Mouse (Mus musculus) kidney, postnatal 0 days (tissue): ENCODE results near the gene Fam193a. TPM values are rescaled to one million over a fixed set of nuclear protein-coding genes. Genes with fewer than 3 reads are reported as not detected.
A peak's percentile ranks its signal among the peaks of the same experiment; 100 is the strongest.

Experiments
- ATAC-seq: fragments of 200-750 bp; cut with Nextera tagmentation; replicated peaks from 2 replicates; pipeline ENCODE4 v1.8.0; 2017; ENCODE audit warnings: low read depth, moderate number of reproducible peaks, moderate TSS enrichment, moderate library complexity; ENCODE audit not compliant: low FRiP score
- DNase-seq: peaks from one replicate; pipeline ENCODE4 v3.0.0-alpha.2; 2016; ENCODE audit warnings: low spot score
- H3K27ac ChIP-seq: fragments of 300-500 bp; sonication (generic); 2 replicates; pipeline ENCODE4 v1.5.1; 2014; ENCODE audit warnings: mild to moderate bottlenecking
- H3K27me3 ChIP-seq: fragments of 300-500 bp; sonication (generic); 2 replicates; pipeline ENCODE4 v1.6.1; 2014; ENCODE audit warnings: low read length, mixed read lengths; ENCODE audit not compliant: insufficient read depth
- H3K36me3 ChIP-seq: fragments of 300-500 bp; sonication (generic); 2 replicates; pipeline ENCODE4 v1.6.1; 2014; ENCODE audit warnings: low read length, mixed read lengths; ENCODE audit not compliant: insufficient read depth
- H3K4me1 ChIP-seq: fragments of 300-500 bp; sonication (generic); replicated peaks from 2 replicates; pipeline ENCODE4 v1.6.1; 2014; ENCODE audit warnings: antibody characterized with exemption, low read length, mixed read lengths; ENCODE audit not compliant: insufficient read depth
- H3K4me2 ChIP-seq: fragments of 300-500 bp; sonication (generic); 2 replicates; pipeline ENCODE4 v1.6.1; 2014; ENCODE audit warnings: mild to moderate bottlenecking, low read length, moderate library complexity, mixed read lengths
- H3K4me3 ChIP-seq: fragments of 300-500 bp; sonication (generic); replicated peaks from 2 replicates; pipeline ENCODE4 v1.5.1; 2014; ENCODE audit warnings: low read depth, low read length
- H3K9ac ChIP-seq: fragments of 300-500 bp; sonication (generic); 2 replicates; pipeline ENCODE4 v1.6.1; 2014; ENCODE audit warnings: low read depth, low read length
- H3K9me3 ChIP-seq: fragments of 300-500 bp; sonication (generic); replicated peaks from 2 replicates; pipeline ENCODE4 v1.6.1; 2016; ENCODE audit warnings: low read length, inconsistent platforms, mixed read lengths
- CTCF ChIP-seq: IDR thresholded peaks from 2 replicates; pipeline ENCODE4 v1.5.1; 2016; ENCODE audit warnings: antibody characterized with exemption, low read depth, mild to moderate bottlenecking, moderate library complexity
- WGBS: fragments of 180-500 bp; shearing (Covaris S2); extraction: QIAGEN DNeasy Blood & Tissue Kit; methylation state at CpG from one replicate; pipeline ENCODE4 v1.1.7; 2014; 5-methylcytosine and 5-hydroxymethylcytosine counted together
- polyA plus RNA-seq: library from polyadenylated mRNA; unstranded; fragments of >200 nt; fragmentation: Nextera tagmentation; extraction: Ambion mirVana; gene quantifications from 2 replicates; pipeline ENCODE4 v1.2.1, GENCODE M21; 2015

Fam193a gene
- polyA plus RNA-seq, 1 experiment from 2014 or later: 6.8 TPM

GRCm38 (mm10) chr5:34334081-34334480 is 35.7 kb upstream of the Fam193a start:
- TF ChIP-seq CTCF: no peak
- H3K4me1 ChIP-seq: 0 out of 2 replicates have a peak, but pooled peaks cover 10% of the 10 kb centered on the region
- no peak overlapping the region for H3K27ac ChIP-seq
- no peak overlapping the region for H3K9ac ChIP-seq
- DNase-seq (no peak), ATAC-seq (no peak)
- WGBS: 82% methylated on average over 1 of the region's 1 CpGs
- H3K36me3 ChIP-seq: no peaks in the 10 kb centered on the region
- no peaks in the 10 kb centered on the region for H3K27me3 ChIP-seq
- no peaks in the 10 kb centered on the region; the same call in 1 of the 2 replicates for H3K9me3 ChIP-seq
- no peak overlapping the region for H3K4me2 ChIP-seq
- no peak overlapping the region for H3K4me3 ChIP-seq

DNA sequence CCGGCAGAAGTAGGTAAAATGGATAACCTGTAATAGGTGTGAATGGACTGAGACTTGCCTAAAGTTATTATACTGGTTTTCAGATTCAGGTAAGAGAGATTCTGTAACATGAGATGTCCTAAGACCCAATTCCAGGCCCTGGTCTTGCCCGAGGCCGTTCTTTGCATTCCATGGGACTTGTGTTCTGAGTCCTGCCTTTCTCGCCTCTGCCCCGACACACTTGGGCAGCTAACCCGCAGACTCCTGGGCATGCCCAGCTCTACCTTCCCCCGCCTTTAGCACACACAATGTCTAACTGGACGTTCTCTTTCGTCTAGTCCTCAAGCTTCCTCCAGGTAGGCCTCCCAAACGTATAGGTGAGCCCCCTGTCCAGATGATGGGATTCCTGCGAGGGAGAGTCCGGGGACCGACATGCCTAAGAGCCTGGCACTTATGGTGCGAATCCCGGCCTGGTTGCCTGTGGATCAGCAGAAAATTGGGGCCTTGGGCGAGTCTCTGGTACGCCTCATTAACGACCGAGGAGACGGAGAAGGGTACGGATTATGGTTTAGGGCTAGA is 34.1 kb upstream of the Fam193a start:
- peak overlapping the region; percentile 98 for H3K27ac ChIP-seq
- ATAC-seq: peak; percentile 71
- H3K4me2 ChIP-seq: peak overlapping the region; percentile 88
- 2% methylated on average over 21 of the region's 21 CpGs for WGBS
- H3K27me3 ChIP-seq: no peaks in the 10 kb centered on the region
- peak overlapping the region; percentile 98 for H3K4me3 ChIP-seq
- H3K9ac ChIP-seq: peak overlapping the region; percentile 99
- no peaks in the 10 kb centered on the region for H3K36me3 ChIP-seq
- H3K4me1 ChIP-seq: 0 out of 2 replicates have a peak, but pooled peaks cover 10% of the 10 kb centered on the region
- TF ChIP-seq CTCF: no peak
- no peaks in the 10 kb centered on the region for H3K9me3 ChIP-seq
- peak; percentile 54 for DNase-seq

GRCm38 (mm10) chr5:34336097-34336774 is 33.5 kb upstream of the Fam193a start, which contains the start of gene Rnf4:
Gene Rnf4 (plus strand): TSS chr5:34336289.
- Histone ChIP-seq H3K27ac (peak within 1 kb of the TSS; percentile 98), H3K27me3 (no peaks in the 10 kb centered on the region), H3K4me3 (peak within 1 kb of the TSS; percentile 98), H3K4me1 (0 out of 2 replicates have a peak, but pooled peaks cover 10% of the 10 kb centered on the region), H3K9ac (peak within 1 kb of the TSS; percentile 99), H3K4me2 (peak within 1 kb of the TSS; percentile 88), H3K36me3 (no peaks in the 10 kb centered on the region), H3K9me3 (no peaks in the 10 kb centered on the region)
- TF ChIP-seq CTCF: no peak
- DNase-seq: peak; percentile 100
- under 1% methylated on average over 66 of the region's 67 CpGs for WGBS
- peak; percentile 94 for ATAC-seq

DNA sequence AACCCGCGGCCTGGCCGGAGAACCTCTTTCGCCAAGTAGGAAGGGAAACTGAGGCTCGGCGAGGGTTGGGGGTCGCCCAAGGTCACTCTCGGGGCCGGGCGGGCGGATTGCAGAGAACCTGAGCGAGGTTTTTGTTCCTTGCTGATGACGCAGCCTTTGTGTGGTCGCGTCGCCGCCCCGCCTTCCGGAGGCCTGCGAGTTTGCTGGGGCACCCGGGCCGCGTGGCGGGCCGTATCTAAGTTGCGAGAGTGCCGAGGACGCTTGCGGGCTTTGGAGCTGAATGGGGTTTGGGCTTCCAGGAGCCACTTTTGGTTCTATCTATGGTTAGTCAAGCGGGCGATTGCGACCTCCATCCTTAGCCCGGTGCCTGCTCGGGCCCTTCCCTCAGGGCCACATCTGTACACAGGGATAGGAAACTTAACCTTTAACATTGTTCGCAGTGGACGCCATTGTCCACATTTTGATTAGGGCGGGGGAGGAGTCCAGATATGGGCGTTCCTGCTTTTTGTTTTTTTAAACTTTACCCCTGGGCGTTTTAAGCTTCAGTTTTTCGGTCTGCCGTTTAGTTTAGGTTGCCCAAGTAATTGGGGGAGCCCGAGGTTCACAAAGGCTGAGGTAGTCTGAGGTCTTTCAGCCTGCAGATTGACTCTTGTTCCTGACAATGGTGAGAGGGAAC is 32.8 kb upstream of the Fam193a start:
- Histone ChIP-seq H3K4me2 (peak overlapping the region; percentile 74), H3K4me1 (0 out of 2 replicates have a peak, but pooled peaks cover 10% of the 10 kb centered on the region), H3K27ac (peak overlapping the region; percentile 98), H3K4me3 (peak overlapping the region; percentile 98), H3K36me3 (no peaks in the 10 kb centered on the region), H3K9ac (peak overlapping the region; percentile 99), H3K27me3 (no peaks in the 10 kb centered on the region), H3K9me3 (no peaks in the 10 kb centered on the region)
- DNase-seq (peak; percentile 71), ATAC-seq (peak; percentile 53; the same call in 1 of the 2 replicates)
- no peak for TF ChIP-seq CTCF
- WGBS: under 1% methylated on average over 42 of the region's 42 CpGs

DNA sequence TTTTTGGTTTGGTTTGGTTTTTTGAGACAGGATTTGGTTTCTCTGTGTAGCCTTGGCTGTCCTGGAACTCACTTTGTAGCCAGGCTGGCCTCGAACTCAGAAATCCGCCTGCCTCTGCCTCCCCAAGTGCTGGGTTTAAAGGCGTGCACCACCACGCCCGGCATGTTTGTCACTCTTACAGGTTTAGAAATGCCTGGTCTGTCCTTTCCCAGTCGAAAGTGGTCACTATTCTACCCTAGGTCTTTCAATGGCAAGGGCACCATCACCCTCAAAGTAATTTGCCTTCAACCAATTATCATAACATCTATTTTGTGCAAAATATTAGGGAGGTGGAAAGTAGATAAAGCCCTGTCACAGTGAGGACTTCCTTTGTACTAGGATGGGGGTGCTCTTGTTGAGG is 29.5 kb upstream of the Fam193a start:
- ATAC-seq (no peak), DNase-seq (no peak)
- Histone ChIP-seq H3K9ac (no peak overlapping the region), H3K4me1 (0 out of 2 replicates have a peak, but pooled peaks cover 10% of the 10 kb centered on the region), H3K4me2 (no peak overlapping the region), H3K9me3 (no peaks in the 10 kb centered on the region), H3K4me3 (no peak overlapping the region), H3K36me3 (peaks cover 6% of the 10 kb centered on the region; the same call in 1 of the 2 replicates), H3K27ac (no peak overlapping the region), H3K27me3 (no peaks in the 10 kb centered on the region)
- WGBS: 94% methylated on average over 6 of the region's 6 CpGs
- no peak for TF ChIP-seq CTCF

- peaks cover 72% of the 10 kb centered on the region for H3K36me3 ChIP-seq
- no peak overlapping the region for H3K27ac ChIP-seq
- ATAC-seq (no peak), DNase-seq (no peak)
- no peaks in the 10 kb centered on the region for H3K9me3 ChIP-seq
- H3K4me3 ChIP-seq: no peak overlapping the region
- no peaks in the 10 kb centered on the region for H3K27me3 ChIP-seq
- no peak for TF ChIP-seq CTCF
- no peak overlapping the region for H3K4me2 ChIP-seq
- H3K9ac ChIP-seq: no peak overlapping the region
- 94% methylated on average over 3 of the region's 3 CpGs for WGBS
- H3K4me1 ChIP-seq: no peaks in the 10 kb centered on the region
These were observed 17.6 kb upstream of the Fam193a start for GRCm38 (mm10) chr5:34352084-34352631.
